Mouse (Mus musculus): ENCODE results near the gene Sav1.

Sav1 gene

GRCm38 (mm10) chr12:69986786-69987497 lies at the start of gene Sav1:
Gene Sav1, minus strand, starts transcription at chr12:69987002.
- DNase-seq: peak; percentile 84 to 90

- no peak for DNase-seq
These were observed 39.4 kb upstream of the Sav1 start for GRCm38 (mm10) chr12:70026233-70026632.

- no peak for DNase-seq
These were observed 38.6 kb upstream of the Sav1 start for GRCm38 (mm10) chr12:70025431-70025830.

GRCm38 (mm10) chr12:70023580-70023979 lies 36.8 kb upstream of the Sav1 start:
- no peak for DNase-seq

GRCm38 (mm10) chr12:70018153-70018552 lies 31.4 kb upstream of the Sav1 start:
- DNase-seq: no peak

GRCm38 (mm10) chr12:70015936-70016335 lies 29.1 kb upstream of the Sav1 start:
- DNase-seq: no peak

GRCm38 (mm10) chr12:70011681-70012080 lies 24.9 kb upstream of the Sav1 start:
- no peak for DNase-seq

- no peak for DNase-seq
These were observed 23.6 kb upstream of the Sav1 start for GRCm38 (mm10) chr12:70010356-70010755.

GRCm38 (mm10) chr12:70005103-70005502 lies 18.3 kb upstream of the Sav1 start:
- no peak for DNase-seq

- no peak for DNase-seq
These were observed 11.6 kb upstream of the Sav1 start for GRCm38 (mm10) chr12:69998186-69998983.

GRCm38 (mm10) chr12:69995382-69995781 lies 8.6 kb upstream of the Sav1 start:
- DNase-seq: no peak

- peak; percentile 48 to 58 for DNase-seq
These were observed 500 bp downstream of the Sav1 start for GRCm38 (mm10) chr12:69986241-69986762.

- no peak for DNase-seq
These were observed 1.3 kb downstream of the Sav1 start for GRCm38 (mm10) chr12:69985546-69985945.

GRCm38 (mm10) chr12:69982874-69983273 lies 3.9 kb downstream of the Sav1 start:
- DNase-seq: no peak

GRCm38 (mm10) chr12:69977376-69977998 lies 9.3 kb downstream of the Sav1 start:
- DNase-seq: no peak

GRCm38 (mm10) chr12:69976688-69977087 lies 10.1 kb downstream of the Sav1 start:
- no peak for DNase-seq

- DNase-seq: no peak
These were observed 13.1 kb downstream of the Sav1 start for GRCm38 (mm10) chr12:69973666-69974065.

GRCm38 (mm10) chr12:69968154-69968553 lies 18.6 kb downstream of the Sav1 start:
- peak; percentile 15 to 17 for DNase-seq

- no peak for DNase-seq
These were observed 19.7 kb downstream of the Sav1 start for GRCm38 (mm10) chr12:69967112-69967511.

GRCm38 (mm10) chr12:69966071-69966470 lies 20.7 kb downstream of the Sav1 start:
- DNase-seq: no peak

- no peak for DNase-seq
These were observed 21.2 kb downstream of the Sav1 start for GRCm38 (mm10) chr12:69965644-69966043.

GRCm38 (mm10) chr12:69963141-69963540 lies 23.7 kb downstream of the Sav1 start:
- DNase-seq: no peak

GRCm38 (mm10) chr12:69962468-69962867 lies 24.3 kb downstream of the Sav1 start:
- DNase-seq: peak; percentile 54 to 73

All from cerebellum, postnatal 14 days (tissue).